Mouse (Mus musculus) fat pad, adult 2 months (tissue): ENCODE measurements around the gene Lag3.

Experiments used
- DNase-seq: peaks from one replicate; pipeline ENCODE4 v3.0.0-alpha.2; 2011; ENCODE audit warnings: low read depth, low spot score; ENCODE audit errors: extremely low read depth

The Lag3 gene

DNA sequence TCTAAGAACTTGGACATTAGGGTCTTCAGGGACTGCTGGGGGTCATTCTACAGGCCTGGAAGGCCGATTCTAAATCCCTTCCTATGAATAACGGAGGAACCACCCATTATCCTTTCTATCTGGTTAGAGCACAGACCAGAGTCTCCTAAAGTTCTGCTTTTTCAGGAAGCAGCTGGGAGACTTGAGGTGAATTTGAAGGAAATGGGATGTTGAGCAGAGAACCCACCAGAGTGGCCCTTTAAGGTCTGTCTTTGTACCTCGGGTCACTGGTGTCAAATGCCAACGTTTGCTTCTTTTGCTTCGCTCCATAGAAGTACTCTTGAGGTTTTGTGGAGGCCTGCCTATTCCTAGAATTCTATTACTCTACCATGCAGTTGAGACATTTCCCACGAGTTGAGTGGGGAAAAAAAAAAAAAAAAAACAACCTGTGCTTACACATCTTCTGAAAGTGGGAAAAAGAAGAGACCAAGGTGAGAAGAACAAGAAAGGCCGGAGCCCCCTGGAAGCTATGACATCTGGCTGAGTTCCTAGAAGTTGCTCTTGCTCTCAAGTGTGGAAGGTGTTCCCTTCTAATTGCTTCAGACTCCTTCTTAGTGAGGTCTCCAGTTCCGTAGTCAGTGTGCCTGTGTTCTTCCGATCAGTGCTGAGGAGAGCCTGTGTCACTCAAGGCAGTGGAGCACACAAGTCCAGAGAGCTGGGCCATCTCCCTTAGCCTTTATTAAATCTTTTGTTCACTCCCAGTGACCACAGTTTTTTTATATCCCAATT is 9.0 kb upstream of the Lag3 start:
- no peak for DNase-seq

DNA sequence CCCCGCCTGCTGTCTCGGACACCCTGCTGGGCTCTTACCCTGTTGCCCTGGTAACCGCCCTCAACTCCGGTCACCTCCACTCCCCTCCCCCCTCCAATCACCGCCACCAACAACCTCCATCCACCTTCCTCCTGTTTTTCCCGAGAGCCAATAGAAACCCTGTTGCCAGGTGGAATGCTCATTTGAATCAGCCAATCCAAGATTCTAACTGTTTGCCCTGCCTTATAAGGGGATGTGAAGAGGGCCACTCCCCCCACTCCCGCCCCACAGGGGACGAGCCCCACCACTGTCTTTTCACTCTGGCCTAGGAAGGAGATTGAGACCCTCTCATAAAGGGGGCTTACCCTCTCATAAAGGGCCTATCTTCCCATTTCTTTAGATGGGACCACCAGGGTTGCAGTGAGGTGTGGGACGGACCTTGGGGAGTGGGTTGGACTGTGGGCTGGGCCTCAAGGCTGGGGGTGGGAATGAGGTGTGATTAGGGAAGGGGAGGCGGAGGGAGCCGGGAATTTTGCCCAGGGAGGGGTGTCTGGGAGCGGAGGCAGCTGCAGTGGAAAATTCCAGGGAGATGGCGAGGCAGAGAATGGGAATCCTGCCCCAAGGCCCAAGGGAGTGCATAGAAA is 8.3 kb upstream of the Lag3 start, which contains the start of gene Ptms:
Ptms (minus strand) TSS at position 409 of the 623 bp plus-strand sequence.
- DNase-seq: peak; percentile 97

DNA sequence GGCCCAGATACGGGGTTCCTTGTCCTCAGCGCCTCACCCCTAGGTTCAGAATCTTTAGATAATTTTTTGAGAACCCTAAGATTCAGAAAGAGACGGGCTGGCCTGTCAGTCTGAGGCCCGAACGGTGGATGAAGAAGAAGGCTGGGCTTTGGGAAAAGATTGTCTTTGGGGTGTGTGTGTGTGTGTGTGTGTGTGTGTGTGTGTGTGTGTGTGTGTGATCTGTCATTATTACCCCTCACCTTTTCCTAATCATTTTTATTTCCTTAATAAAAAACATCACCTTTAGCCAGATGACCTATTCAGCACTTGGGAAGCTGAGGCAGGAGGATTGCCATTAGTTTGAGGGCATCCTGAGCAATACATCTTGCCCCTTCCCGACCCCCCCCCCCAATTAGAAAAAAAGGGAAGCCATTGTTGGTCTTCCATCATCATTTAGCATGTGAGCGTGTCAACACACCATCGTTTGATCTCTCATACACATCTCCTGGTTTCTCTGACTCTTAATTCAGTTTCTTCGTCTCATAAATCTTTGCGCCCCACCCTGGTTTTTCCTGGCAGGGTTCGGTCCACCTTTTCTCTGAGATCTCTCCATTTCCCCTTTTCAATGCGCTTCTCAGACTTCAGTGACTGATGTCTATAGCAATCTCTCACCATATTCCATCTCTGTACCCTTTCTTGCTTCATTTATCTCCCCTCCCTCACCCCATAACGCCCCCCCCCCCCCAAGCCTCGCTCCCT is 7.6 kb upstream of the Lag3 start:
- no peak for DNase-seq

DNA sequence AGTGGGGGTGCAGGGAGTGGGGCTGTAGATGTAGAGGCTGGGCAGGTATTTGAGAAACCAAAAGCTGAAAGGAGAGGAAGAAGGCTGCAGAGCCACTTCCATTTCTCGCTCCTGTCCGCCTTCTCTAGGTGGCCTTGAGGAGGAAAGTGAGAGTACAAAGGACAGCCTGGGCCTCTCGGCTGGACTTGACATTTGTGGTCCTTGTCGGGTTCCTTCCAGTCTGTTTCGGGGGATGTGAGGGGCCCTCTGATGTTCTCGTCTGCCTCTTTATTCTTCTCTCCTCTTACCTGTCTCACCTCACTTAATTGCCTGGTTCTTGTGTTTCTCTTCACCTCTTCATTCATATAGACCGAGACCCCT is 6.8 kb upstream of the Lag3 start:
- no peak for DNase-seq

DNA sequence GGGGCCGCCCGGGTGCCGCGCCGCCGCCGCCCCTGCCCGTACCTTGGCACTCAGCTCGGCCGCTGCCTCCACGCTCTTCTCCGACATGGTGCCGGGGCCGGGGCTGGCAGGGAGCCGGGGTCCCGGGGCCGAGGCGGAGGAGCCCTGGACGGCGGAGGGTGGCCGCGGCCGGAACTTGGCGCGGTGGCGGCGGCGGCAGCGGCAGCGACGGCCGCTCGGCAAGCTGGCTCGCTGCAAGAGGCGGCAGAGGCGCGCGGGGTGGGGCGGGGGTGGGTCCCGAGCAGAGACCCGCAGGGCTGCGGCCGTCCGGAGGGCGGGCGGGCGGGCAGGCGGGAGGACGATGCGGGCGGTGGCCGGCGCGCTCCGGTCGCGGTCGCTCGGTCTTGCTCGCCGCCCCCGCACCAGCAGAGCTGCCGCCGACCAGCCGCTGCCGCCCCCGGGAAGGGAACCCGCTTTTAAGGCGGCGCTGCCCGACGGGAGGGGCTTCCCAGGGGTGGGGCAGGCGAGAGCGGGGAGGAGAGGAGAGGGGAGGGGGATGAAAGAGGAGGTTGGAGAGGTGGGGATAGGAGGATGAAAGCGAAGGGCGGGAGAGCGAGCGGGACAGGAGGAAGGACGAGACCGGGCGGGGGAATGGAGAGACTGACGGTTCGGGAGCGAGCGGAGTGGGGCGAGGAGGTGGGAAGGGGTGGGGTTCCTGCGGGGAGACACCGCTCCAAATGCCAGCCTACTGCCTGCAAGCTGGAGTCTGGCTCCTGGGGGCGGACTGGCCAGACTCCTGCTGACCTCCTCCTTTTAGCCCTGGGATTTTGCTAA is 6.2 kb upstream of the Lag3 start:
- peak; percentile 47 for DNase-seq

DNA sequence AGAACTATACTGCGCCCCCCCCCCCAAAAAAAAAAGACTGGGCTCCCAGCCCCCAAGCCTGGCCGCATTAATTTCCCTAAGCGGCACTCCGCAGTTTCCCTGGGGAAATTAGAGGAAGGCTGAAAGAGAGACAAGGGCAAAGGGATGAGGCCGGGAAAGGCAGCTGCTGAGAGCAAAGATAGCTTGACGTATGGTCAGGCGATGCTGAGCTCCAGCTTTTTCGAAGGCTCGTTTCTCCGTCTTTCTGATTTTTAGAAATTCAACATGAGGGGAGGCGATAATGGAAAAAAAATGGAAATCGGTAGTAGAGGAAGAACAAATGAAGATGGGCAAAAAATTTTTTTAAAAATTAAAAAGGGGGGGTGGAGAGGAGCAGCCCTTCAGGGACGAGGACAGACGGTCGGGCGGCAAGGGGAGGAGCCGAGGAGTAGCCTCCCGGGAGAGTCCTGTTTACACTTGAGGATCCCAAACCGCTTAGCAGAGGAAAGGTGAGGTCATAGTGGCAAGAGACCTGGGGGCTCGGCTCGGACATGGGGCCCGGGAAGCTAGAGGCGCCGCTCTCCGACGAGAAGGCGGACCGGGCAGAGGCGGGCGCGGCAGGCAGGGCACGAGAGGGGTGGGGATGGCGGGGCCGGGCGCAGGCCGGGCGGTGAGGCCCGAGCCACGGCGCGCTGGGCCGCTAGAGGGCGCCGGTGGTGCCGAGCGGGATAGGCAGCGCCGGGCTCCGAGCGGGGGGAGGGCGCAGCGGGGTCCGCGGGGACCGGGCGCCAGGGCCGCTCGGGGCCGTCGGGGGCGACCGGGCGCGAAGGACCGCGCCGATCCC is 5.4 kb upstream of the Lag3 start:
- DNase-seq: no peak

DNA sequence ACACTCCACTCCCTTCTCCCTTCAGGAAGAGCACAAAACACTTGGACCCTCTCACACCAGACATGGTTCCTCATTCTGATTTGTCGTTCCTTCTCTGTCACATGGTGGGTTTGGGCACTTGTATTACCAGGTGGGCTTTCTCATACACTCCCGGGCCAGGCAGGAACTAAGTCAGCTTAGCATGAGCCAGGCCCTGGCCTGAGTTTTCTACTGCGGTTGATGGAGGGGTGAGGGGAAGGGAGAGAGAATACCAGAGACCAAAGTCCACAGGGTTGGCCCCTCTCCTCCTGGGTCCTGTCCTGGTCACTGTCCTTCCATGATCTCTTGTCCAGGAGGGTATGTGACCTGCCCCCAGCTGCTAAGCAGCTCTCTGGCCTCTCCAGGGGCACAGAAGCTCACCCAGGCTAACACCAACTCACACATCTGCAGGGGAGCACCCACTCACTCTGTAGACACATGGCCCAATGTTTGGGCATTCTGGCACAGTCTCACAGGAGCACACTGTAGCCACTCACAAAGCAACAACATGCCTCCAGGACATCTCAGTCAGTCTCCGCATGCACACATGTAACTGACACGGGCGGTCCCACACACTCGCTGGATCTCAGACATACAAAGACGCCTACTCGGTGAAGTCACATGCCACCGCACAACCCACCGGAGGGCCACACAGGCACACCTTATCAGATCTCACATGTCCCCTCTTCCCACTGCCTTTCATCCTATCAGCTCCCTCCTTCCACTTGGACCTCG is 4.6 kb upstream of the Lag3 start:
- no peak for DNase-seq

DNA sequence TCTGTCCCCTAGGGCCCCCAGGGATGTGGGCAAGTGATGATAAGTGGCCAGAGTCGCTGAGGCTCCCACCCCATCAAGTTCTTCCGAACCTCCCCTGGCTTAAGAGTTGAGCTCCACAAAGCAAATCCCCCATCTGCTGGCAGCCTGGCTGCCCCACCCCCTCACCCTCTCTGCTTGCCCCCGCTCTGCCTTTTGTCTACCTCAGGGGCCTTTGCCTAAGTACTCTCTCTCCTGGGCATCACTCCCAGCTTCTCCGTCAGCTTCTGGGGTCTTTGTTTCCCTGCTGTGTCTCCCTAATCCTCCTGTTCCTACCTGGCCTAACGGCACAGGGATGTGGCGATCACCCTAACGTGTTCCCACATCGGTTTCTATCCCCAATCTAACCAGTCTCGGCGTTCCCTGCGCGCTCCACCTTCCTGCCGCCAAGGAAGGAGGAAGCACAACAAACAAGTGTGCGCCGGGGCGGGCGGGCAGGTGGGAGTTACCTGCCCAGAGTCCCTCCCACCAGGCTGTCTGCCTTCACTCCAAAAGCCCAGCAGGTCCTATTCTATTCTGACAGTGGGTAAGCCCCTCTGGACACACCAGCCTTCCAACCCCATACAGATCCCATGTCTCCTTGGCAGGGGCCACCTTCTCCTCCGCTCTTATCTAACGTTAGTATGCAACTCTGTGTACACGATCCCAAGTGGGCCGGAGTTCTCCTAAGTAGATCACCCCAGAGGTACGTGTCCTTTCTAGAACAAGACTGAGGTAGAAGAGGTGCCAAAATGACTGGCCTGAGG is 3.8 kb upstream of the Lag3 start:
- no peak for DNase-seq

DNA sequence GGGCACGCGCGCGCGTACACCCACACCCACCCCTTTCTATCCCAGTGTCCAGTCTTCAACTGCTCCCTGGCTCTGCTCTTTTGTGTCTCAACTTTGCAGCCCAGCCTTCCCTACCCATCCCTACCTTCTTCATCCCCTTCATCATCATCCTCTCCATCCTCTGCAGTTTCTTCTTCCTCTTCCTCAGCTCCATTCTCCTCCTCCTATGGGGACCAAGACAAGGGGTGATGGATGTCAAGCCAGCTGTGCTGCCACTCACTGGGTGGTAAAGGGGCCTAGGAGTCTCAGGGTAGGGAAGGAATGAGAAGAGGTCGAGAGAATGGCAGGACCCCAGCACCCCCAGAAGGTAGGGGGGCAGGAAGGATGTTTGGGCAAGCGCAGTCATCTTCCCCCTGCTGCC is 3.0 kb upstream of the Lag3 start:
- no peak for DNase-seq

DNA sequence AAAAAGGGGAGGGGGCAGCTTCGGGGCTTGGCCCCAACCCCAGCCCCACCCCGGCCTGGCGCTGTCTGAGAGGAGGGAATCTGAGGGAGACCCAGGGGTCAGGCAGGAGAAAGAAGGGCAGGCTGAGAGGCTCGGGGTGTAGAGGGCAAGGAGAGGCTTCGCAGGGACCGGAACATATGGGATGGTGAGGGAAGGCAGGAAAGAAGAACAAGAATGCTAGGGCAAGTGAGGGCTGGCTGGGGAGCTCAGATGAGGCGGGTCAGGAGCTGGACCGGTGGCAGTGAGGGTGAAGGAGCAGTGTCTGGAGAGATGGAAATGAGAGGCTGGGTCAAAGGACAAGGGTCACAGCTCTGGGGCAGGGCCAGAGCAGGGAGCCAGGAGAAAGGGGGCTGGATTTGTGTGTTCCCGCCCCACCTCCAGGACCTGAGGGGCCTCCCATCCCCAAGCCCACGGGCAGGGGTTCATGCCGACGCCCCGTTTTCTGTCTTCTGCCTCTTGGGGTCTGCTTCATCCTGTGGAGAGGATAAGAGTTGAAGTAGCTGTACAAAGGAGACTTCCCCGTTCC is 2.3 kb upstream of the Lag3 start:
- no peak for DNase-seq

DNA sequence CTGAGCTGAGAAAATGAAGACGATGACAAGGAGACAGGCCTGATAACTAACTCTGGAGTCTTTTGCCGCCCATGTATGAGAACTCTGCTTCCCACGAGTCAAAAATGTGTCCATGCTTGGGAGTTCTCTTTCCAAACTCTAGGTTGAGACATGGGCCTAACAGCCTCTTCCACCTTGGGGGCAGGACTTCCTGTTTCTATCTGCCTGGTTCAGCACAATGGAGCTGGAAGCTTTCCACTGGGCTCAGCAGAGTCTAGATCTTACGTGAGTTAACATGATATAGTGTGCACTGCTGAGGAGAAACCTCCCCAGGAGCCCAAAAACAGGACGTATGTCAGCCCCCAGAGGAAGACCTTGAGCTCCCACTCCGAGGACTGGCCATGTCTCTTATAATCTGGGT is 1.7 kb upstream of the Lag3 start:
- DNase-seq: no peak

DNA sequence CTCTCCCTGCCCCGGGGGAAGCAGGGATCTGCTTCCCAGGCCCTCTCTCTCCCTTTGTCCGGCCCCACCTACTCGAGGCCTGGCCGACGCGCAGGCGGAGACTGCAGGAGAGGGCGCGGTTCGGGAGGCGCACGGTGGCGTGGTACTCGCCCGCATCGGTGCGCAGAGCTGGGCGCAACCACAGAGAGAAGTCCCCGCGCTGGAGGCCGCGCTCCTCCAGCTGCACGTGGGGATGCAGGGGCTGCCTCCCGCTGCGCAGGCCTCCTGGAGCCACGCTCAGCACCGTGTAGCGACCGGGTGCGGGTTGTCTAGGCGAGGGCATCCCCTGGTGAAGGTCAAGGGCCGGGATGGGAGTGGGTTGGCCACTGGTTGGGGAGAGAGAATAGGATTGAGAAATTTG is 1.5 kb downstream of the Lag3 start:
- DNase-seq: no peak

DNA sequence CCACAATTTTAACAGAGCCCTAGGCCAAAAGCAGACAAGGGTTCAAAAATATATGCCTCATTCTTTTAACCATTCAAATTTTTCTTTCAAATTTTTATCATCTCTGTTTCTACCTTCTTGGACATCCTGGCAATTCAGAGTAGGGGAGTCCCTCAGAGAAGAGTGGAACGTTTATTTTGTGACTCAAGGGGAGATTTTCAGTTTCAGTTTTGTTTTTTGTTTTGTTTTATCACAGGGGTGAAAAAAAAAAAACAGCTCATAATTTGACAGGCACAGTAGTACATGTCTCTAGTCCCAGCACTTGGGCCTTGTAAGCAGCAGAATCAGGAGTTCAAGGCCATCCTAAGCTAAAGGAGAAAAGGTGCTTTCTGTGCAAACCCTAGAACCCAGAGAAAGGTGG is 3.7 kb downstream of the Lag3 start:
- DNase-seq: no peak

DNA sequence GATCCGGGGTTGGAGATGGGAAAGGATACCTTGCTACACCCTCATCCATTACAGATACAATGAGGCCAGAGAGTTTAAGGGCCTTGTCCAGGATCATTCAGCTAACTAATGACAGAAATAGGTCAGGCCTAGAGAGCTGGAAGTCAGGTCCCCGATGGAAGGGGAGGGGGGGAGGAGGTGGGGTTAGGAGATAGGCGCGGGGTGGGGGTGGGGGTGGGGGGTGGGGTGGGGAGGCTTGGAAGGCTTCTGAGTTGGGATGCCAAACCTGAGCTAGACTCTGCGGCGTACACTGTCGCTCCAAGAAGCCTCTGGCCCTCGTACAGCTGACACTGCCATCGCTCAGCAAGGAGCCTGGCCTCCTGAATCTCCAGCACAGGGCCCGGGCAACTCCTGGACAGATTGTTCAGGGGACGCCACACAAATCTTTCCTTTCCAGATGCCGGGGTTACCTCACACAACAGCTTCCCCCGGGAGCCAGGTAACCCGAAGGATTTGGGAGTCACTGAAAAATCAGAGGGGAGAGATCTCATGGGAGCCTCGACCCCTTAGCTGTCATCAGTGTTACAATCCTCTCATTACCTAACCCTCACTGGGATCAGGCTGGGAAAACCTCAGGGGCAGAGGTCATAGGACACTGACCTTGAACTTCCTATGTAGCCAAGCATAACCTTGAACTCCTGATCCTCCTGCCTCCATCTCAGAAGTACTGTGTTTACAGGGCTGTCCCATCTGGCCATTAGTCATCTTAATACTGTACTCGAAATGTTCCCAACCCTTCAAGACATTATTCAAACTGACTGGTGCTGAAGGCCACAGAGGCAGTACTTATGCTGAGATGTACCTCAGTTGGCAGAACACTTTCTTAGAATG is 6.3 kb downstream of the Lag3 start:
- no peak for DNase-seq

DNA sequence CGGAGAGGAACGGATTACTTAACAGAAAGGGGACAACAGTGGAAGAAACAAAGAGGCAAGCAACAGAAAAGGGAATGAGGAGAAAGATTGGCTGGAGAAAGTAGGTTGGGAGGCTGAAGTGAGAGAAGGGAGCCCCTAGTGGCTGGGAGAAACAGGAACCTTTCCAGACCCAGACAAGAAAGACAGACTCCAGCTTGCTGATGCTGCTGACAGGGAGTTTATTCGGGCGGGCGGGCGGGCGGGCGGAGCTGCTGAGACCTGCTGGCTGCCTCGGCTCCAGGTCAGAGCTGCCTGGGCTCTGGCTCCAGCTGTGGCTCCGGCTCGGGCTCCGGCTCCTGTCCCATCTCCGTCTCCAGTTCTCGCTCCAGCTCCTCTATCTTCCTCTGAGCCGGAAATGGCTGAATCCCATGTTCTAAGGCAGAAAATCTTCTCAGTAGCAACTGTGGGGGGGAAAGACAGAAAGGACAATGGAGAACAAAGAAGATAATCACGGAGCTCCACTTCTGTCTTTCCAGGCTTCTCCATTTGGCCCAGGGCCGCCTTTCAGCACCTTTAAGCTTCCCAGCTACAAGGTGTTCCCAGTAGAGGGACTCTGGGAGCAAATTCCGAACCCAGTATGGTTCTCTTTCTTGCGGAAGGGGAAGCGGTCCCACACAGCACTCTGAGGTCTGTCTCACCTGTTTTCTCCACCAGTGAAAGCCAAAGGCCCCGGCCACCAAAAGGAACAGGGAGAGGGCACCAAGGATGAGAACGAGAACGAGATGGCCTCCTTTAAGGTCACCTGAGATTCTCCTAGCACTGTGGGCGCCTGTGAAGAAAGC is 7.1 kb downstream of the Lag3 start:
- DNase-seq: no peak

DNA sequence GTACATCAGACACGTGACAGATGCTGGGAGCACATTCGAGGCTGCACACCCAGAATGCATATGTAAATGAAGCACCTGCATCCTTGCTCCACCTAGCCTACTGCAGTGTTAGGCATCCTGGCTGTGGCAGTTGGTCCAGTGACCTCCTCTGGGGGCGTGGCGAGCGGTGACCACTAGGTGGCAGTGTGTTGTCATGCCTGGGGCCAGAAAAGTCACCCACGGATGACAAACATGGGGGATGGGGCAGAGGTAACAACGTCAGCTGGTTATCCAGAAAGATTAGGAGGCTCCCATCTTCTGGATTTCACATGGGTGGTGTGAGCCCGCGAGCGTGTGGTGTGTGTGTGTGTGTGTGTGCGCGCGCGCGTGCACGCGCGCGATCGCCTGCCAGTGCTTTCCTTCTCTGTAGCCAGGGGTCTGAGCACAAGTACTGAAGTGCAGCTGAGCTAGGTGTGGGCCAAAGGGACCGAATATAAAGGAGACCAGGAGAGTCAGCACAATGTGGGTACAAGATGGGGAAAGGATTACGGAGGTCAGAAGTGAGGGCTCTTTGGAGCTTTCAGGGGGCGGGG is 7.8 kb downstream of the Lag3 start:
- no peak for DNase-seq

DNA sequence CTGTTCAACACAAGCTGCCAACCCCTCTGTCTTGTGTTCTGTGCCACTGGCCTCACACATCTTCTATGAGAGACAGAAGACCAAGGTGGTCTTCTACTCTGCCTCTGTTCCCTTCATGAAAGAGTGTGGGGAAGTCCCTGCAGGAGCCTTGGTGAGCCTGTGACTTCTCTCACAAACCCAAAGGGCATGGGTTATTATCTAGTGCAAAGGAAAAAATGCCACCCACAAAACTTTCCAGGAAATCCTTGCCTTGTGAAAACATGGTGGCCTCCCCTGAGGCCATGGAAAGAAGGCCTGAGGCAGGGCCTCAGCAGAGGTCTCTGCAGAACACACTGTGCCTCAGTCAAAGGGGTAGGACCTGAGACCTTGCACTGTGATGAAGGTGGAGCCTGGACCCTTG is 9.7 kb downstream of the Lag3 start:
- DNase-seq: no peak
